Mouse (Mus musculus) heart, embryonic 13.5 days (tissue): ENCODE results near the gene Flywch2. TPM values are rescaled to one million over a fixed set of nuclear protein-coding genes. Genes with fewer than 3 reads are reported as not detected.

Experiments
- ATAC-seq: fragments of 200-750 bp; cut with Nextera tagmentation; 2 replicates; pipeline ENCODE4 v1.8.0; 2017; ENCODE audit warnings: moderate TSS enrichment; ENCODE audit not compliant: insufficient number of reproducible peaks, low FRiP score, low TSS enrichment; ENCODE audit errors: extremely low read depth
- H3K27ac ChIP-seq: fragments of 300-500 bp; sonication (generic); replicated peaks from 2 replicates; pipeline ENCODE4 v1.5.1; 2015; ENCODE audit warnings: moderate library complexity, mild to moderate bottlenecking, inconsistent platforms
- H3K27me3 ChIP-seq: fragments of 300-500 bp; sonication (generic); replicated peaks from 2 replicates; pipeline ENCODE4 v1.6.1; 2015; ENCODE audit warnings: mild to moderate bottlenecking, inconsistent platforms
- H3K36me3 ChIP-seq: fragments of 300-500 bp; sonication (generic); 2 replicates; pipeline ENCODE4 v1.6.1; 2015; ENCODE audit warnings: mild to moderate bottlenecking, inconsistent platforms
- H3K4me1 ChIP-seq: fragments of 300-500 bp; sonication (generic); 2 replicates; pipeline ENCODE4 v1.6.1; 2015; ENCODE audit warnings: inconsistent platforms
- H3K4me2 ChIP-seq: fragments of 300-500 bp; sonication (generic); 2 replicates; pipeline ENCODE4 v1.6.1; 2015; ENCODE audit warnings: inconsistent platforms, mild to moderate bottlenecking, moderate library complexity
- H3K4me3 ChIP-seq: fragments of 300-500 bp; sonication (generic); 2 replicates; pipeline ENCODE4 v1.5.1; 2015; ENCODE audit warnings: moderate library complexity, mild to moderate bottlenecking, inconsistent platforms
- H3K9ac ChIP-seq: fragments of 300-500 bp; sonication (generic); 2 replicates; pipeline ENCODE4 v1.6.1; 2015; ENCODE audit warnings: inconsistent platforms, mild to moderate bottlenecking, moderate library complexity
- H3K9me3 ChIP-seq: fragments of 300-500 bp; sonication (generic); 2 replicates; pipeline ENCODE4 v1.6.1; 2016; ENCODE audit warnings: inconsistent platforms
- WGBS: fragments of 180-500 bp; shearing (Covaris S2); methylation state at CpG from one replicate; pipeline ENCODE4 v1.1.7; 2015; ENCODE audit warnings: mixed read lengths; 5-methylcytosine and 5-hydroxymethylcytosine counted together
- polyA plus RNA-seq: library from polyadenylated mRNA; unstranded; fragments of >200 nt; fragmentation: Nextera tagmentation; extraction: Ambion mirVana; gene quantifications from 2 replicates; pipeline ENCODE4 v1.2.1, GENCODE M21; 2015

Gene Flywch2
- polyA plus RNA-seq, 1 experiment from 2014 or later, result 5.8 TPM

GRCm38 (mm10) chr17:23770896-23771283, 15.0 kb downstream of the Flywch2 start:
- 1% methylated on average over 19 of the region's 19 CpGs for WGBS
- Histone ChIP-seq H3K4me3 (peak overlapping the region; percentile 94), H3K27me3 (no peaks in the 10 kb centered on the region), H3K4me2 (peak overlapping the region; percentile 83), H3K4me1 (peaks cover 15% of the 10 kb centered on the region), H3K9me3 (no peaks in the 10 kb centered on the region), H3K9ac (peak overlapping the region; percentile 98), H3K27ac (peak overlapping the region; percentile 87), H3K36me3 (peaks cover 8% of the 10 kb centered on the region; the same call in 1 of the 2 replicates)
- ATAC-seq, result peak; percentile 34

GRCm38 (mm10) chr17:23770493-23770892, 15.4 kb downstream of the Flywch2 start:
- Histone ChIP-seq H3K4me3 (peak overlapping the region; percentile 94), H3K9ac (peak overlapping the region; percentile 98), H3K27ac (peak overlapping the region; percentile 87; the same call in 1 of the 2 replicates), H3K9me3 (no peaks in the 10 kb centered on the region), H3K4me1 (peaks cover 15% of the 10 kb centered on the region), H3K36me3 (peaks cover 8% of the 10 kb centered on the region; the same call in 1 of the 2 replicates), H3K27me3 (no peaks in the 10 kb centered on the region), H3K4me2 (peak overlapping the region; percentile 83)
- 17% methylated on average over 2 of the region's 2 CpGs for WGBS
- no peak for ATAC-seq

- WGBS, result 86% methylated on average over 11 of the region's 11 CpGs
- H3K36me3 ChIP-seq, result peaks cover 57% of the 10 kb centered on the region
- no peaks in the 10 kb centered on the region for H3K27me3 ChIP-seq
- no peak overlapping the region for H3K27ac ChIP-seq
- H3K9me3 ChIP-seq, result no peaks in the 10 kb centered on the region; the same call in 1 of the 2 replicates
- H3K4me1 ChIP-seq, result no peaks in the 10 kb centered on the region
- no peak for ATAC-seq
- no peak overlapping the region for H3K9ac ChIP-seq
- H3K4me3 ChIP-seq, result no peak overlapping the region
- no peak overlapping the region for H3K4me2 ChIP-seq
Measured at GRCm38 (mm10) chr17:23762976-23763375, 22.9 kb downstream of the Flywch2 start.

- Histone ChIP-seq H3K27me3 (no peaks in the 10 kb centered on the region), H3K27ac (no peak overlapping the region), H3K9me3 (no peaks in the 10 kb centered on the region; the same call in 1 of the 2 replicates), H3K36me3 (peaks cover 70% of the 10 kb centered on the region), H3K4me2 (no peak overlapping the region), H3K9ac (no peak overlapping the region), H3K4me3 (no peak overlapping the region), H3K4me1 (no peaks in the 10 kb centered on the region)
- WGBS, result 88% methylated on average over 3 of the region's 3 CpGs
- no peak for ATAC-seq
Measured at GRCm38 (mm10) chr17:23761155-23761554, 24.7 kb downstream of the Flywch2 start.

- H3K4me3 ChIP-seq, result no peak overlapping the region
- H3K9ac ChIP-seq, result no peak overlapping the region
- H3K9me3 ChIP-seq, result no peaks in the 10 kb centered on the region; the same call in 1 of the 2 replicates
- no peak for ATAC-seq
- H3K27me3 ChIP-seq, result no peaks in the 10 kb centered on the region
- H3K36me3 ChIP-seq, result peaks cover 79% of the 10 kb centered on the region
- WGBS, result 86% methylated on average over 9 of the region's 9 CpGs
- H3K4me2 ChIP-seq, result no peak overlapping the region
- H3K4me1 ChIP-seq, result no peaks in the 10 kb centered on the region
- no peak overlapping the region for H3K27ac ChIP-seq
Measured at GRCm38 (mm10) chr17:23760231-23760630, 25.6 kb downstream of the Flywch2 start.

- no peak overlapping the region for H3K4me3 ChIP-seq
- H3K9me3 ChIP-seq, result no peaks in the 10 kb centered on the region; the same call in 1 of the 2 replicates
- no peak overlapping the region for H3K27ac ChIP-seq
- H3K4me2 ChIP-seq, result no peak overlapping the region
- peaks cover 93% of the 10 kb centered on the region for H3K36me3 ChIP-seq
- 78% methylated on average over 8 of the region's 8 CpGs for WGBS
- ATAC-seq, result no peak
- no peak overlapping the region for H3K9ac ChIP-seq
- no peaks in the 10 kb centered on the region for H3K4me1 ChIP-seq
- no peaks in the 10 kb centered on the region for H3K27me3 ChIP-seq
Measured at GRCm38 (mm10) chr17:23758801-23759200, 27.1 kb downstream of the Flywch2 start.

- Histone ChIP-seq H3K9ac (no peak overlapping the region), H3K4me2 (no peak overlapping the region), H3K36me3 (peaks cover 100% of the 10 kb centered on the region), H3K9me3 (no peaks in the 10 kb centered on the region; the same call in 1 of the 2 replicates), H3K4me3 (no peak overlapping the region), H3K27me3 (no peaks in the 10 kb centered on the region), H3K4me1 (no peaks in the 10 kb centered on the region), H3K27ac (no peak overlapping the region)
- no peak for ATAC-seq
- 90% methylated on average over 9 of the region's 9 CpGs for WGBS
Measured at GRCm38 (mm10) chr17:23757581-23757980, 28.3 kb downstream of the Flywch2 start.

- H3K4me2 ChIP-seq, result no peak overlapping the region
Measured at GRCm38 (mm10) chr17:23755689-23756088, 30.2 kb downstream of the Flywch2 start.

GRCm38 (mm10) chr17:23749400-23750191, 36.3 kb downstream of the Flywch2 start:
- Histone ChIP-seq H3K4me1 (peaks cover 23% of the 10 kb centered on the region), H3K36me3 (peaks cover 34% of the 10 kb centered on the region), H3K27ac (no peak overlapping the region), H3K4me3 (peak overlapping the region; percentile 40), H3K9ac (peak overlapping the region; percentile 65; the same call in 1 of the 2 replicates), H3K27me3 (peaks cover 42% of the 10 kb centered on the region), H3K4me2 (peak overlapping the region; percentile 60), H3K9me3 (no peaks in the 10 kb centered on the region)
- WGBS, result 79% methylated on average over 11 of the region's 11 CpGs
- no peak for ATAC-seq

More at GRCm38 (mm10) chr17:23755689-23756088, 30.2 kb downstream of the Flywch2 start:
- Histone ChIP-seq H3K27ac (no peak overlapping the region), H3K36me3 (peaks cover 95% of the 10 kb centered on the region), H3K27me3 (no peaks in the 10 kb centered on the region), H3K4me3 (no peak overlapping the region), H3K9me3 (no peaks in the 10 kb centered on the region; the same call in 1 of the 2 replicates), H3K4me1 (no peaks in the 10 kb centered on the region), H3K9ac (no peak overlapping the region)
- WGBS, result 83% methylated on average over 13 of the region's 13 CpGs
- no peak for ATAC-seq

GRCm38 (mm10) chr17:23748631-23749391, 37.1 kb downstream of the Flywch2 start:
- Histone ChIP-seq H3K9ac (peak overlapping the region; percentile 65), H3K27ac (no peak overlapping the region), H3K4me1 (peaks cover 25% of the 10 kb centered on the region), H3K36me3 (peaks cover 26% of the 10 kb centered on the region), H3K4me3 (peak overlapping the region; percentile 40), H3K4me2 (peak overlapping the region; percentile 60), H3K9me3 (no peaks in the 10 kb centered on the region), H3K27me3 (peaks cover 50% of the 10 kb centered on the region)
- WGBS, result 32% methylated on average over 10 of the region's 10 CpGs
- no peak for ATAC-seq

- 22% methylated on average over 6 of the region's 6 CpGs for WGBS
- Histone ChIP-seq H3K9me3 (no peaks in the 10 kb centered on the region), H3K4me3 (no peak overlapping the region), H3K9ac (no peak overlapping the region), H3K4me1 (peaks cover 25% of the 10 kb centered on the region), H3K36me3 (peaks cover 18% of the 10 kb centered on the region), H3K27me3 (peaks cover 58% of the 10 kb centered on the region), H3K27ac (no peak overlapping the region), H3K4me2 (no peak overlapping the region)
- no peak for ATAC-seq
Measured at GRCm38 (mm10) chr17:23748026-23748425, 37.9 kb downstream of the Flywch2 start.
